Mouse (Mus musculus) layer of hippocampus, adult 2 months (tissue): Measurements from ENCODE around the gene Igdcc3. TPM values are rescaled to one million over a fixed set of nuclear protein-coding genes. Genes with fewer than 3 reads are reported as not detected.

Source experiments
- DNase-seq, 2 experiments: peaks; one replicate each; pipeline ENCODE4 v3.0.0; 2022; ENCODE audit warnings: low spot score in 2 of 2
- H3K27ac ChIP-seq: fragments of 200-600 bp; 2 replicates; pipeline ENCODE4 v1.8.1; 2022
- H3K4me3 ChIP-seq: fragments of 200-600 bp; 2 replicates; pipeline ENCODE4 v1.8.1; 2022; ENCODE audit warnings: mild to moderate bottlenecking
- CTCF ChIP-seq: fragments of 200-600 bp; conservative IDR thresholded peaks from 2 replicates; pipeline ENCODE4 v1.8.1; 2022; ENCODE audit warnings: antibody characterized with exemption, mild to moderate bottlenecking, moderate library complexity
- total RNA-seq, 2 experiments: library from RNA; stranded (reverse); gene quantifications; 2 replicates each; pipeline ENCODE4 v1.2.3; 2021

Gene Igdcc3
- total RNA-seq, 2 experiments from 2014 or later, result 3.5 to 4.9 TPM

DNA sequence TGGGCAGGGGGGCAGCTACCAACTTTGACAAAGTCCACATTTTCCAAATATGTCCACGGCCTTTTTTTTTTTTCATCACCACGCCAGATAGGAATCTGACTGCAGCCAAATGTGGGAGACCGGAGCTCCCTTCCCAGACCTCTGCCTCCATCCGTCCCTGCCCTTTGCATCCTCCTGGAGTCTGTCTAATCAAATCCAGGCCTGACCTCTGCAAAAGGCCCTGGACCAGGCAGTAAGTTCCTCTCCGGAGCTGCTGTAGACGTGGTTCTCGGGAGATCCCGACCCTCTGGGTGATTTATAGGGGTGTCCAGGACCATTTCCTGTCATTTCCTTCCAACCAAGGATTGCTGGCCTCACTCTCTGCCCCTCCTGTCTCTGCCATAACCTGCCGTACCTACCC lies 31.7 kb downstream of the Igdcc3 start:
- H3K27ac ChIP-seq, result no peak overlapping the region
- no peak for DNase-seq
- no peak for TF ChIP-seq CTCF
- H3K4me3 ChIP-seq, result no peak overlapping the region

DNA sequence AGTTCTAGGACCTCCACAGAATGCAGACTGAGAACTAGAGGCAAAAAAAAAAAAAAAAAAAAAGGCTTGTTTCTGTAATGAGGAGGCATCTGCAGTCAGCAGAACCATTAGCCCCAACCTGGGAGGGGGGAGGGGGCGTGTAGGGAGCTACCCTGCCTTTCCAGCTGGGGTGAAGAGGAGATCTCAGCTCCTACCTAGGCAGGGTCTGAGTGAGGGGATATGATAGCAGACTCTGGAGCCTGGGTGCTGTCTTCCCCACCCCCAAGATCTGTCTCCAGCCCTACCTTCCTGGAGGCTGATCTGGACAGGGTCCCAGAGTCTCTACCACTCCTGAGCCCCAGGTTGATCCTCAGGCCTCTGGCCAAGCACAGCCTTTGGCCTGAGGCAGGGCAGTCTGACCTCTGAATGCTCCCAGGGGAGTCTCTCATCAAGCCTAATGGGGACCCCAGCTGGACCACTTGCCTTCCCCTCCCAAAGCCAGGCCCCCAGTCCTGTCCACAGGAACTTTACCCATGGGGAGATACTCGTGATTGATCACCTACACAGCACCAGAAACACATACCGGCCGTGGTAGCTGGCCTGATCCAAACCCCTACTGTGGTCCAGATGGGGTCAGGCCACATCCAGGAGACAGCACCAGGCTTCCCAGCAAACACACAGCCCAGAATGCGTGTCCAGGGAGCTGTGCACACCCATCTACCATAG lies 34.4 kb downstream of the Igdcc3 start:
- Histone ChIP-seq H3K27ac (peak overlapping the region; percentile 71; the same call in 1 of the 2 replicates), H3K4me3 (no peak overlapping the region)
- no peak for TF ChIP-seq CTCF
- no peak for DNase-seq

DNA sequence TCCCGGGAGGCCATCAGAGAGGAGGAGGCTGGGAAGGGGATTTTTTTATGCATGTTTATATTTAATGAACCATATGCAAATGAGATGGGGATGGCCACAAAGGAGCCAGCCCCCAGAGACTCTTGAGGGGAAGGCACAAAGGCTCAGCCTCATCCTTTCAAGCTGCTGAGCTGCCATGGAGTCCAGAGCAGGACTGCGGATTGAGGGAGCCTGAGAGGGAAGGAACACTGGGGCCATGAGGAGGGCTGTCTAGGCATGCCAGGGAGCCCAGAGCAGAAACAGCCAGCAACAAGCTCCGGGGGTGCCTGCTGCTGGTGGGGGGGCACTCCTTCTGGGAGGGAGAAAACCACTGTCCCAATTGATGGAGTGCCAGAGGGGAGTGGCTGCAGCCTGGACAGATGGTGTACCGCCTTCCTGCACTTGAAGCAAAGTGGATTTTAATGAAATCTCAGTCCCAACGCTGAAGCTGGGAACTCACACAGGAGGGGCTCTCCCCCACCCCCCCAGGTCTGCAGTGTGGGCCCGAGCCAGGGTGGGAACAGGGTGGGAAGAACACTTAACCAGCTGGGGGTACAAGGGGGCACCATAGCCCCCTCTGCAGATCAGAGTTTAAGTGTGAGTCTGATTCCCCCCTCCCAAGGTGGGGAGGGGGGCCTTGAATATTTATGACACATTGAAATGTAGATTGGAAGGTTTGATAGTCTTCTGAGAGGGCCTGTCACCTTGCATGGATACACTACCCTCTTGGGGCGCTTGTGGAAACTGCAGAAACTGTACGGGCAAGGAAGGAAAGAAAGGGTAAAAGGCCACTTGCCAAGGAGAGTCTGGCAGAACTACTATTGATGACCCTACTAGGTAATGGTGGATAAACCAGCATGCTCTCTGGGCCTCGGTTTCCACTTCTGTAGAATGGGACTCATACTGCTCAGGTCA lies 35.2 kb downstream of the Igdcc3 start:
- peak; percentile 61 for TF ChIP-seq CTCF
- Histone ChIP-seq H3K4me3 (no peak overlapping the region), H3K27ac (peak overlapping the region; percentile 71)
- DNase-seq, result peak in 1 of 2 experiments; percentile 22

DNA sequence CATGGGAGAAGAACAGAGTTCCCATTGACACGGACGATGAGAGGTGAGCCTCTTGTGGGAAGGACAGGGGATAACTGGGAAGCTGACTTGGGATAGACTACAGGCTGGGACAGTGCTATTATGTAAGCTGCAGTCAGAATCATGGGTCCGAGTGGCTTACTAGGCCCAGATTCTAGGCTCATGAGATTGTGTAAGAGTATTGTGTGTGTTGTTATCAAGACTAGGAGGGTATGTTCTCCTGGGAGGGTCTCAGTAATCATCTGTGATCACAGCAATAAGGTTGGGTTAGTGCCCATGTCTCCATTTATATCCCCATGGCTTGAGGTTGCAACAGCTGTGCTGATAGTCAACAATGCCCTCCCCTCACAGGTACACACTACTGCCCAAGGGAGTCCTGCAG lies 36.5 kb downstream of the Igdcc3 start:
- no peak overlapping the region for H3K27ac ChIP-seq
- DNase-seq, result no peak
- no peak overlapping the region for H3K4me3 ChIP-seq
- TF ChIP-seq CTCF, result no peak

DNA sequence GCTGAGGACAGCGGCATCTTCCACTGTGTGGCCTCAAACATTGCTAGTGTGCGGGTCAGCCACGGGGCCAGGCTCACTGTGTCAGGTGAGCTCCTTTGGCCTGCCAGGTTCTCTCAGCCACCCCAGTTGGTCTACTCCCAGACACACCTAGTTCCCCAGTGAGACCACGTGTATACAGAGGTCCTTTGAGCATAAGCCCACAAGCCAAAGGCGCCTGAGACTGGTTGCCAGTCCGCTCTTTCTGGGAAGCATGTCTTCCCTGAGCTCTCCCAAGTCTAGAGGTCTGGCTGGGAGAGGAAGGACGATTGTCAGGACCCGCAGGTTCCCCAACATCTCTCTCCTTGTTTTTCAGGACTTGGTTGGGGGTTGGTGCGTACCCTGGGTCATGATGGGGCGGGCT lies 36.9 kb downstream of the Igdcc3 start:
- no peak for DNase-seq
- TF ChIP-seq CTCF, result no peak
- peak overlapping the region; percentile 62; the same call in 1 of the 2 replicates for H3K27ac ChIP-seq
- H3K4me3 ChIP-seq, result no peak overlapping the region

DNA sequence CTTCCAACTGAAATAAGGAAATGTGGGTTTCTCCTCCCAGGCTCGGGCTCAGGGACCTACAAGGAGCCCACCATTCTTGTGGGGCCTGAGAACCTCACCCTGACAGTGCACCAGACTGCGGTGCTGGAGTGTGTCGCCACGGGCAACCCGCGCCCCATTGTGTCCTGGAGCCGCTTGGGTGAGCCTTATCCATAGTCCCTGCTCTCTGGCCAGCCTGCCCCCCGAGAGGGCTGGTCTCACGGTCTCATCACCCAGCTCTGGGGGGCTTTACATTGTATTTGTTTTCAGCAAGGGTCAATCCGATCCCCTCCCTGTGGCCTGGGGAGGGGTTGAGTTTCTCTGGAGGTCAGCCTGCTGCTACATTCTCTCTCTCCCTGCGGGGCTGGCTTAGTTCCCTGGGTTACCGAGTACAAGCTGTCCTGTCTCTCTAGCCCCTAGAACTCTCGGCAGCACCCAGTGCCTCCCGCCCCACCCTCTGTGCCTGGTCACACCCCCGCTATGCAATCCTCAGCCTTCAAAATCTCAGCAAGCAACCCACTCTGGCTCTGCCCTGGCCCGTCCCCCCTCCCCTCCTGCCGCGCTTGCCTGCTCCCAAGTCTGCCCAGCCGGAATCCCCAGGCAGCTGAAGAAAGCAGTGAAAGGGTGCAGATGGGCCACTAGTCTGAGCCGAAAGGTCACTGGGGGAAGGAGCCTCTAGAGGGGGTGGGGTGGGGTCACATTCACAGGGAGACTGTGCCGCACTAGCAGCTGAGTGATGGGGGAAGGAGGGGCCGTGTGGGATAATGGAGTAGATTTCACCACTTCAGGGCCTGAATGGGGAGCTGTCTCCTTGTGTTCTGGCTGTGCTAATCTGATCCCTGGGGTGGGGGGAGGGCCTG lies 37.6 kb downstream of the Igdcc3 start:
- no peak for DNase-seq

DNA sequence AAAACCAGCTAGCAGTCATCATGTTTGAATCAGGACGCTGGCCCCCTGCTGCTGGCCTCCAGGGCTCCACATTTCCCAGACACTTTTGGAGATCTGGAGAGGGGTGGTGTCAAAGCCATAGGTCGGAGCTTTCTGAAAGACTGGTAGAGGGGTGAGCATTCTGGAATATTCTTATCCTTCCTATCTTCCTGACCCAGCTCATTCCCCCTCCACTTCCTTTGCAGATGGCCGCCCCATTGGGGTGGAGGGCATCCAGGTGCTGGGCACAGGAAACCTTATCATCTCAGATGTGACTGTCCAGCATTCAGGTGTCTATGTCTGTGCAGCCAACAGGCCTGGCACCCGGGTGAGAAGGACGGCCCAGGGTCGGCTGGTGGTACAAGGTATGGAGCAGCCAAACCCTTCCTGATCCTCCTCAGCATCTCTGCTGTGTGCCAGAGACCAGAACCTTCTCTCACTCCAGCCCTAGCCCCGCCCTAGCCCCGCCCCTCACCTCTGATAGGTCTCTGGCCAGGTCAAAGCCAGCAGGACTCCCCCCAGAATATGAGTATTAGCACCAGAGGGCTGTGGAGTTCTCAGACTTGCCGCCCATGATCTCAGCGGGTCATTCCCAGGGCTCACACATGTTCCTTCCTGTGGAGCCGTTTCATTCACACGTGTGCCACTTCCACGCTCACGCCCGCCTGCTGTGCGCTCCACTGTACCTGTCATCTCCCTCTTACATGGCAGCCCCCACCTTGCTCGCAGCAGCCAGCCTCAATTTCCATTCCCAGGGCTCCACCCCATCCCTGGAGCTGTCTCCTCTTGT lies 39.0 kb downstream of the Igdcc3 start:
- Histone ChIP-seq H3K4me3 (no peak overlapping the region), H3K27ac (no peak overlapping the region)
- TF ChIP-seq CTCF, result no peak
- no peak for DNase-seq

More for the DNA sequence above, 37.6 kb downstream of the Igdcc3 start:
- TF ChIP-seq CTCF, result no peak
- no peak overlapping the region; the same call in 1 of the 2 replicates for H3K4me3 ChIP-seq
- peak overlapping the region; percentile 62; the same call in 1 of the 2 replicates for H3K27ac ChIP-seq

DNA sequence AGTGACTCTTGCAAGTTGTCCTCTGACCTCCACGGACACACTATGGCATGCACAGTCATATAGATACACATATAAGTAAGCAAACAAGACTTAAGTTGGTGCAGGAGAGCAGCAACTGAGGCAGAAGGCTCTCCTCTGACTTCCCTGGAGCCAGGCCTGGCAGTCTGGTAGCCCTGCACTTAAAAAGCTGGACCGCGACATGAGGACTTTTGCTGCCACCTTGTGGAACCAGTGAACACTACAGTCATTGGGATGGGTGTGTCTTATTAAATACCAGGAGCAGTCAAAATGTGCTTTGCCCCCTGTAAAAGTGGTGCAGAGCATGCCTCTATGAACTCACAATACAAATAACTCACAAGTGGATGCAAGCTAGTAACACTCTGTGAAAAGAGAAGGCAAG lies 47.6 kb downstream of the Igdcc3 start:
- DNase-seq, result peak; percentile 78 to 80
- Histone ChIP-seq H3K4me3 (no peak overlapping the region), H3K27ac (no peak overlapping the region)
- TF ChIP-seq CTCF, result peak; percentile 95

DNA sequence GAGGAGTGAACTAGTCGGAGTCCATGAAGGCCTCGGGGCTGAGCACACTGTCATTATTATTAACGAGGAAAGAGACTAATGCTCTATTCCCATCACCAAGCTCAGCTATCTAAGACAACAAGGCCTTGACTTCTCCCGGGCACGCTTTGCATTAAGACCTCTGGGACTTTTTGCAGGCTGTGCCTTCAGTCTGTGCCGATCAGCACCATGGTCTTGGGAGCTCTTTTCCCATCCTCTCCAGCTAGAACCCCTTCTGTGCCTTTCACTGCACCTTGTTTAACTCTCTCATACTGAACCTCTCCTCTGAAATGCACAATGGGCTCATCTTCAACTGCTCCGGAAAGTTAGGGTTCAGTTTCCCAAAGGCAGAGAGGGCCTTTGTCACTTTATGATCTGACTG lies 49.3 kb downstream of the Igdcc3 start:
- no peak for DNase-seq
- Histone ChIP-seq H3K4me3 (no peak overlapping the region), H3K27ac (no peak overlapping the region)
- TF ChIP-seq CTCF, result no peak

DNA sequence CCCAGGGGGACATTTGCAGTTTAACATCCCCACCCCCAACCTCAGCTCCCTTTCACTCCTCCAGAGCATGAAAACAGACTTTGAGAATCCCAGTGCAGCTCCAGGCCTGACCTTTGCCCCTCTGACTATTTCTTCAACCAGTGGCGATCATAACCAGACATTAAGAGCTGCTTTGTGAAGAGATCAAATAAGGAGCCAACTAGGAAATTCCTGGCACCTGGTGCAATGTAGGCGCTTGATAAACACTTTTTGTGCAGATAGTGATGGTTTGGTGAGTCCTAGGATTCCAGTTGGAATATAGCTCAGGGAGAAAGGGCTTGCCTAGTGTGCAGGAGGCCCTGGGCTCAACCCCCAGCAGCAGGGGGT lies 50.4 kb downstream of the Igdcc3 start:
- H3K27ac ChIP-seq, result no peak overlapping the region
- DNase-seq, result no peak
- H3K4me3 ChIP-seq, result no peak overlapping the region
- TF ChIP-seq CTCF, result no peak

DNA sequence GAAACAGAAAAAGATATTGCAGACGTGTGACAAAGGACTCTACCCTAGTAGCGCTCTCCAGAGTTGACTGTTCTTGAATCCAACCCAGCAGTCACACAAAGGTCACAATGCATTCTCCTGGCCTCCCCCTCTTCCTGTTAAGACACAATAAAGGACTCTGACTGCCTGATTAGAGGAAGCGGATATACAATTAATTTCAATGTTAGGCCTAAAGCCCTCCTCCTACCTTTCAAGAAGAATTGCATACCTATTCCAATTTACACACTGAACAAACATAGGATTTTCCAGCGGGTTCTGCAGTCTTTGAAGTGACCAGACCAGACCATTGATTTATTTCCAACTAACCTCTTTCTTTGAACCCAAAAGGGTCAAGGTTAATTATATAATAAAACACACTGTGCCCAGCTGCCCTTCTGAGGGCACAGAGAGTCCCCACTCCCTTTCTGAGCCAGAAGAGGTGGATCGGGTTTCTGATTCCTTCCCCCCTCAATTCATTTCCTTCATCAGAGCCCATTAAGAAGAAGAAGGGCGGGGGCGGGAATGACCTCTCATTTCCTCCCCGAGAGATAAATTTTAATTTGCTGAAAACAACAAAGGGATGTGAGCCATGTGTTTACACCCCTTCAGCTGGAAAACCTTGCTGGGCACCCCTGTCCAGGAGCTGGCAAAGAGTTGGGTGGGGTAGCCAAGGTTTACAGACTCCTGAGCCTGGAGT lies 50.9 kb downstream of the Igdcc3 start:
- H3K4me3 ChIP-seq, result no peak overlapping the region
- no peak for TF ChIP-seq CTCF
- DNase-seq, result no peak
- no peak overlapping the region for H3K27ac ChIP-seq

DNA sequence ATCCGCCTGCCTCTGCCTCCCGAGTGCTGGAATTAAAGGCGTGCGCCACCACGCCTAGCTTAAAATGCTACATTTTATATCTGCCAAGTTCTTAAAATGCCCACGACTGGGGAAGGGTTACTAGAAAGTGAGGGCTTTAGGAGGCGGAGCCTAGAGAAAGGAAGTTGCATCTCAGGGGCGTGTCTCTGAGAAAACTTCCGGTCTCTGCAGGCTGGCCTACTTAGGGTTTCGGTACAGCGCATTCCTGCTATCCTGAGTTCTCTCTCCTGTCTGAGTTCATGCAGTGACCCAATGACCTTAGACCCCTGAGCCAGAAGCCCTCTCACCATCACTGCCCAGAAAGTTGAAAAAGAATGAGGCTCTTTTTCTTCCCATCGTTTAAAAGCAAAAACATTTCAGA lies 52.2 kb downstream of the Igdcc3 start:
- no peak for TF ChIP-seq CTCF
- H3K4me3 ChIP-seq, result no peak overlapping the region
- no peak overlapping the region for H3K27ac ChIP-seq
- DNase-seq, result no peak
